Mouse (Mus musculus) G1E (cell line): Measurements from ENCODE around the gene Rpl26.

ENCODE experiments used
- CTCF ChIP-seq: IDR thresholded peaks from 2 replicates; pipeline ENCODE4 v1.5.1; 2012; ENCODE audit warnings: low read depth, low read length, inconsistent platforms, mixed read lengths
- GATA1 ChIP-seq: IDR thresholded peaks from 2 replicates; pipeline ENCODE4 v1.6.1; 2012; ENCODE audit warnings: borderline replicate concordance, low read length, inconsistent platforms, mixed read lengths
- GATA2 ChIP-seq: IDR thresholded peaks from 2 replicates; pipeline ENCODE4 v1.6.1; 2012; ENCODE audit warnings: low read depth, low read length, inconsistent platforms, borderline replicate concordance
- POLR2AphosphoS5 ChIP-seq: IDR thresholded peaks from 2 replicates; pipeline ENCODE4 v1.6.1; 2012; ENCODE audit warnings: low read depth, low read length, inconsistent platforms; ENCODE audit not compliant: insufficient replicate concordance
- TAL1 ChIP-seq: conservative IDR thresholded peaks from 2 replicates; pipeline ENCODE4 v1.6.1; 2012; ENCODE audit warnings: low read depth, low read length, inconsistent platforms, mixed read lengths

- TF ChIP-seq CTCF (no peak), TAL1 (no peak), GATA1 (no peak), POLR2AphosphoS5 (no peak), GATA2 (no peak)
These were observed 5.1 kb upstream of the Rpl26 start for GRCm38 (mm10) chr11:68896247-68896646.
